Mouse (Mus musculus) limb, embryonic 15.5 days (tissue): ENCODE data around the gene Wnt7a. TPM values are rescaled to one million over a fixed set of nuclear protein-coding genes. Genes with fewer than 3 reads are reported as not detected.
A peak's percentile ranks its signal among the peaks of the same experiment; 100 is the strongest.

Experiments used
- ATAC-seq: fragments of 200-750 bp; cut with Nextera tagmentation; 2 replicates; pipeline ENCODE4 v1.8.0; 2017; ENCODE audit warnings: low read depth, moderate TSS enrichment; ENCODE audit not compliant: insufficient number of reproducible peaks, low FRiP score, low TSS enrichment
- H3K27ac ChIP-seq: fragments of 300-500 bp; sonication (generic); 2 replicates; pipeline ENCODE4 v1.5.1; 2015; ENCODE audit warnings: moderate library complexity, mild to moderate bottlenecking, inconsistent platforms
- H3K27me3 ChIP-seq: fragments of 300-500 bp; sonication (generic); 2 replicates; pipeline ENCODE4 v1.6.1; 2015; ENCODE audit warnings: inconsistent platforms
- H3K36me3 ChIP-seq: fragments of 300-500 bp; sonication (generic); 2 replicates; pipeline ENCODE4 v1.6.1; 2015; ENCODE audit warnings: inconsistent platforms
- H3K4me1 ChIP-seq: fragments of 300-500 bp; sonication (generic); 2 replicates; pipeline ENCODE4 v1.6.1; 2015; ENCODE audit warnings: inconsistent platforms
- H3K4me2 ChIP-seq: fragments of 300-500 bp; sonication (generic); 2 replicates; pipeline ENCODE4 v1.6.1; 2015; ENCODE audit warnings: mild to moderate bottlenecking, inconsistent platforms
- H3K4me3 ChIP-seq: fragments of 300-500 bp; sonication (generic); 2 replicates; pipeline ENCODE4 v1.5.1; 2015; ENCODE audit warnings: mild to moderate bottlenecking, inconsistent platforms
- H3K9ac ChIP-seq: fragments of 300-500 bp; sonication (generic); 2 replicates; pipeline ENCODE4 v1.6.1; 2015; ENCODE audit warnings: inconsistent platforms
- H3K9me3 ChIP-seq: fragments of 300-500 bp; sonication (generic); 2 replicates; pipeline ENCODE4 v1.6.1; 2016; ENCODE audit warnings: inconsistent platforms
- WGBS: fragments of 180-500 bp; shearing (Covaris S2); methylation state at CpG from one replicate; pipeline ENCODE4 v1.1.7; 2015; 5-methylcytosine and 5-hydroxymethylcytosine counted together
- polyA plus RNA-seq: library from polyadenylated mRNA; unstranded; fragments of >200 nt; fragmentation: Nextera tagmentation; extraction: Ambion mirVana; gene quantifications from 2 replicates; pipeline ENCODE4 v1.2.1, GENCODE M21; 2015

Wnt7a gene
- polyA plus RNA-seq, 1 experiment from 2014 or later: 4.5 TPM

GRCm38 (mm10) chr6:91379871-91380270, 31.3 kb downstream of the Wnt7a start:
- no peak overlapping the region for H3K9ac ChIP-seq
- no peaks in the 10 kb centered on the region for H3K9me3 ChIP-seq
- 79% methylated on average over 4 of the region's 4 CpGs for WGBS
- no peak for ATAC-seq
- H3K4me2 ChIP-seq: no peak overlapping the region
- H3K4me3 ChIP-seq: no peak overlapping the region
- H3K36me3 ChIP-seq: no peaks in the 10 kb centered on the region
- H3K4me1 ChIP-seq: no peaks in the 10 kb centered on the region
- H3K27ac ChIP-seq: no peak overlapping the region
- H3K27me3 ChIP-seq: no peaks in the 10 kb centered on the region

GRCm38 (mm10) chr6:91379266-91379665, 31.9 kb downstream of the Wnt7a start:
- no peaks in the 10 kb centered on the region for H3K36me3 ChIP-seq
- H3K27ac ChIP-seq: no peak overlapping the region
- no peak overlapping the region for H3K9ac ChIP-seq
- H3K4me3 ChIP-seq: no peak overlapping the region
- no peak overlapping the region for H3K4me2 ChIP-seq
- 44% methylated on average over 3 of the region's 3 CpGs for WGBS
- H3K4me1 ChIP-seq: no peaks in the 10 kb centered on the region
- H3K9me3 ChIP-seq: no peaks in the 10 kb centered on the region
- no peak for ATAC-seq
- no peaks in the 10 kb centered on the region for H3K27me3 ChIP-seq

GRCm38 (mm10) chr6:91372977-91373376, 38.2 kb downstream of the Wnt7a start:
- Histone ChIP-seq H3K4me2 (no peak overlapping the region), H3K9ac (no peak overlapping the region), H3K9me3 (no peaks in the 10 kb centered on the region), H3K27ac (peak overlapping the region; percentile 72; the same call in 1 of the 2 replicates), H3K36me3 (no peaks in the 10 kb centered on the region), H3K4me1 (0 out of 2 replicates have a peak, but pooled peaks cover 5% of the 10 kb centered on the region), H3K4me3 (no peak overlapping the region), H3K27me3 (no peaks in the 10 kb centered on the region)
- no peak for ATAC-seq

GRCm38 (mm10) chr6:91372586-91372971, 38.6 kb downstream of the Wnt7a start:
- no peak for ATAC-seq
- Histone ChIP-seq H3K4me2 (no peak overlapping the region), H3K9ac (no peak overlapping the region), H3K9me3 (no peaks in the 10 kb centered on the region), H3K27me3 (no peaks in the 10 kb centered on the region), H3K4me1 (0 out of 2 replicates have a peak, but pooled peaks cover 5% of the 10 kb centered on the region), H3K27ac (peak overlapping the region; percentile 72), H3K4me3 (no peak overlapping the region), H3K36me3 (no peaks in the 10 kb centered on the region)
- 22% methylated on average over 3 of the region's 3 CpGs for WGBS

GRCm38 (mm10) chr6:91371912-91372585, 39.1 kb downstream of the Wnt7a start:
- Histone ChIP-seq H3K4me2 (no peak overlapping the region), H3K4me1 (0 out of 2 replicates have a peak, but pooled peaks cover 5% of the 10 kb centered on the region), H3K36me3 (no peaks in the 10 kb centered on the region), H3K9me3 (no peaks in the 10 kb centered on the region), H3K27me3 (no peaks in the 10 kb centered on the region), H3K27ac (peak overlapping the region; percentile 72; the same call in 1 of the 2 replicates), H3K4me3 (no peak overlapping the region), H3K9ac (no peak overlapping the region)
- no peak for ATAC-seq

- H3K36me3 ChIP-seq: no peaks in the 10 kb centered on the region
- 72% methylated on average over 1 of the region's 1 CpGs for WGBS
- no peaks in the 10 kb centered on the region for H3K27me3 ChIP-seq
- no peak overlapping the region for H3K27ac ChIP-seq
- no peaks in the 10 kb centered on the region for H3K9me3 ChIP-seq
- H3K9ac ChIP-seq: no peak overlapping the region
- H3K4me1 ChIP-seq: no peaks in the 10 kb centered on the region
- no peak overlapping the region for H3K4me3 ChIP-seq
- H3K4me2 ChIP-seq: no peak overlapping the region
- no peak for ATAC-seq
Observed at GRCm38 (mm10) chr6:91366781-91367180, 44.4 kb downstream of the Wnt7a start.

- no peak for ATAC-seq
- no peaks in the 10 kb centered on the region for H3K27me3 ChIP-seq
- 65% methylated on average over 14 of the region's 14 CpGs for WGBS
Observed at GRCm38 (mm10) chr6:91365480-91365879, 45.7 kb downstream of the Wnt7a start.

GRCm38 (mm10) chr6:91362756-91363155, 48.4 kb downstream of the Wnt7a start:
- Histone ChIP-seq H3K27ac (no peak overlapping the region), H3K9me3 (no peaks in the 10 kb centered on the region), H3K4me3 (no peak overlapping the region), H3K4me1 (no peaks in the 10 kb centered on the region), H3K36me3 (no peaks in the 10 kb centered on the region), H3K9ac (no peak overlapping the region), H3K27me3 (no peaks in the 10 kb centered on the region), H3K4me2 (no peak overlapping the region)
- 79% methylated on average over 2 of the region's 2 CpGs for WGBS
- no peak for ATAC-seq

More at GRCm38 (mm10) chr6:91365480-91365879, 45.7 kb downstream of the Wnt7a start:
- Histone ChIP-seq H3K27ac (no peak overlapping the region), H3K9ac (no peak overlapping the region), H3K36me3 (no peaks in the 10 kb centered on the region), H3K4me3 (no peak overlapping the region), H3K9me3 (no peaks in the 10 kb centered on the region), H3K4me1 (no peaks in the 10 kb centered on the region), H3K4me2 (no peak overlapping the region)

- no peaks in the 10 kb centered on the region for H3K27me3 ChIP-seq
- H3K4me1 ChIP-seq: no peaks in the 10 kb centered on the region
- H3K36me3 ChIP-seq: no peaks in the 10 kb centered on the region
- no peak overlapping the region for H3K9ac ChIP-seq
- no peak overlapping the region for H3K4me3 ChIP-seq
- H3K27ac ChIP-seq: no peak overlapping the region
- no peaks in the 10 kb centered on the region for H3K9me3 ChIP-seq
- 89% methylated on average over 6 of the region's 6 CpGs for WGBS
- no peak overlapping the region for H3K4me2 ChIP-seq
- no peak for ATAC-seq
Observed at GRCm38 (mm10) chr6:91360998-91361397, 50.2 kb downstream of the Wnt7a start.

GRCm38 (mm10) chr6:91360371-91360690, 50.8 kb downstream of the Wnt7a start:
- ATAC-seq: no peak
- H3K36me3 ChIP-seq: no peaks in the 10 kb centered on the region
- WGBS: 89% methylated on average over 4 of the region's 4 CpGs

GRCm38 (mm10) chr6:91359672-91360370, 51.3 kb downstream of the Wnt7a start:
- ATAC-seq: no peak
- Histone ChIP-seq H3K4me1 (no peaks in the 10 kb centered on the region), H3K27me3 (no peaks in the 10 kb centered on the region), H3K9me3 (no peaks in the 10 kb centered on the region), H3K4me3 (no peak overlapping the region), H3K36me3 (no peaks in the 10 kb centered on the region), H3K9ac (no peak overlapping the region), H3K27ac (no peak overlapping the region), H3K4me2 (no peak overlapping the region)
- 75% methylated on average over 7 of the region's 7 CpGs for WGBS

More at GRCm38 (mm10) chr6:91360371-91360690, 50.8 kb downstream of the Wnt7a start:
- Histone ChIP-seq H3K4me1 (no peaks in the 10 kb centered on the region), H3K9ac (no peak overlapping the region), H3K4me3 (no peak overlapping the region), H3K27me3 (no peaks in the 10 kb centered on the region), H3K27ac (no peak overlapping the region), H3K9me3 (no peaks in the 10 kb centered on the region), H3K4me2 (no peak overlapping the region)

- ATAC-seq: no peak
- H3K4me1 ChIP-seq: no peaks in the 10 kb centered on the region
- no peak overlapping the region for H3K9ac ChIP-seq
- no peak overlapping the region for H3K4me3 ChIP-seq
- H3K9me3 ChIP-seq: no peaks in the 10 kb centered on the region
- no peak overlapping the region for H3K4me2 ChIP-seq
- no peak overlapping the region for H3K27ac ChIP-seq
- no peaks in the 10 kb centered on the region for H3K36me3 ChIP-seq
- 71% methylated on average over 6 of the region's 6 CpGs for WGBS
- H3K27me3 ChIP-seq: no peaks in the 10 kb centered on the region
Observed at GRCm38 (mm10) chr6:91358866-91359656, 52.1 kb downstream of the Wnt7a start.
